Mouse (Mus musculus) ES-E14 (cell line): ENCODE results near the gene Parl.

Source experiments
- CHD2 ChIP-seq: IDR thresholded peaks from 2 replicates; pipeline ENCODE4 v1.6.1; 2014; ENCODE audit warnings: mild to moderate bottlenecking, low read depth, low read length, inconsistent platforms
- HCFC1 ChIP-seq: IDR thresholded peaks from 2 replicates; pipeline ENCODE4 v1.6.1; 2012; ENCODE audit warnings: low read length, inconsistent platforms, borderline replicate concordance; ENCODE audit not compliant: insufficient read depth
- MAFK ChIP-seq: IDR thresholded peaks from 2 replicates; pipeline ENCODE4 v1.6.1; 2014; ENCODE audit warnings: mild to moderate bottlenecking, low read depth, low read length, inconsistent platforms; ENCODE audit not compliant: insufficient read depth
- ZC3H11A ChIP-seq: IDR thresholded peaks from 2 replicates; pipeline ENCODE4 v1.6.1; 2012; ENCODE audit warnings: low read depth, mild to moderate bottlenecking, inconsistent platforms, low read length, borderline replicate concordance

GRCm38 (mm10) chr16:20322274-20322673 is 20.1 kb upstream of the Parl start:
- TF ChIP-seq HCFC1 (no peak), CHD2 (no peak), ZC3H11A (no peak), MAFK (no peak)
